Mouse (Mus musculus) midbrain, embryonic 10.5 days (tissue): ENCODE data around the gene A730071L15Rik. TPM values are rescaled to one million over a fixed set of nuclear protein-coding genes. Genes with fewer than 3 reads are reported as not detected.

Experiments
- DNase-seq: peaks from one replicate; pipeline ENCODE4 v3.0.0-alpha.2; 2017; ENCODE audit warnings: low spot score
- H3K27ac ChIP-seq: fragments of 300-500 bp; sonication (generic); replicated peaks from 2 replicates; pipeline ENCODE4 v1.5.1; 2016; ENCODE audit warnings: mild to moderate bottlenecking
- H3K27me3 ChIP-seq: fragments of 300-500 bp; sonication (generic); 2 replicates; pipeline ENCODE4 v1.6.1; 2016; ENCODE audit warnings: low read depth, mild to moderate bottlenecking; ENCODE audit not compliant: poor library complexity, severe bottlenecking
- H3K36me3 ChIP-seq: fragments of 300-500 bp; sonication (generic); 2 replicates; pipeline ENCODE4 v1.6.1; 2016; ENCODE audit warnings: mild to moderate bottlenecking, moderate library complexity
- H3K4me1 ChIP-seq: fragments of 300-500 bp; sonication (generic); 2 replicates; pipeline ENCODE4 v1.6.1; 2016
- H3K4me3 ChIP-seq: fragments of 300-500 bp; sonication (generic); 2 replicates; pipeline ENCODE4 v1.5.1; 2016; ENCODE audit warnings: mild to moderate bottlenecking, moderate library complexity
- H3K9me3 ChIP-seq: fragments of 300-500 bp; sonication (generic); replicated peaks from 2 replicates; pipeline ENCODE4 v1.6.1; 2016; ENCODE audit warnings: mild to moderate bottlenecking
- WGBS: fragments of 180-500 bp; shearing (Covaris S2); methylation state at CpG from one replicate; pipeline ENCODE4 v1.1.7; 2016; 5-methylcytosine and 5-hydroxymethylcytosine counted together
- polyA plus RNA-seq: library from polyadenylated mRNA; unstranded; fragments of >200 nt; fragmentation: Nextera tagmentation; extraction: Ambion mirVana; gene quantifications from 2 replicates; pipeline ENCODE4 v1.2.1, GENCODE M21; 2016

A730071L15Rik gene
- polyA plus RNA-seq: 0.37 and 0.84 TPM in 2 replicates

DNA sequence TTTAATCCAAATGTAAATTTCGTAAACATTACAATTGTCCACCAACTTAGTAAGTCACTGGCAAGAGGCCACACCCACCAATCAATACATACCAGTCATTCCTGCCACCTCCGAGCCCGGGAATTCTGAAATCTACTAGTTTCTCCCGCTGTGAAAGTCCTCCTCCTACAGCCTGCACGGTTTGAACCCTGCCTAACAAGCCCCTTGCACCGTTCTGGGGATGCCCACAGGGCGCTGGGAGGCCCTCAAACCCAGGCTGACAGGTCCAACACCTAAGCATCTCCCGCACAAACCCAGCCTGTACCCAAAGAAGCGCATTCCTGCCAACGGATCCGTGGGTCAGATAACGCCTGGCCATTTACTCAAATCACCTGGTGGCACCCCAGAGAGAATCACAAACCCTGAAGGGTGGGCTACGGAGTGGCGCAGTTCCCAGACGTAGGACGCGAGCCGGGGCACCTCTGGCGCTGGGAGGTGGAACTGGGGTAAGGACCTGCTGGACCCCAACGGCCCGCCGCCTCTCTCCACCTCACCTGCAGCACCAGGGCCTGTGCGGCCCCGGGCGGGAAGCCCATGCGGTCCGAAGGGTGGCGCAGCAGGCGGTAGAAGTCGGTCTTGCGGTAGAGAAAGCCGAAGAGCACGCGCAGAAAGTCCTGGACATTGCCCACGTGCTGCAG, at the start of gene A730071L15Rik:
A730071L15Rik (plus strand) TSS at position 620 of the 677 bp plus-strand sequence.
- Histone ChIP-seq H3K9me3 (no peaks in the 10 kb centered on the region), H3K36me3 (peaks cover 15% of the 10 kb centered on the region)
- WGBS: 2% methylated on average over 35 of the region's 35 CpGs

DNA sequence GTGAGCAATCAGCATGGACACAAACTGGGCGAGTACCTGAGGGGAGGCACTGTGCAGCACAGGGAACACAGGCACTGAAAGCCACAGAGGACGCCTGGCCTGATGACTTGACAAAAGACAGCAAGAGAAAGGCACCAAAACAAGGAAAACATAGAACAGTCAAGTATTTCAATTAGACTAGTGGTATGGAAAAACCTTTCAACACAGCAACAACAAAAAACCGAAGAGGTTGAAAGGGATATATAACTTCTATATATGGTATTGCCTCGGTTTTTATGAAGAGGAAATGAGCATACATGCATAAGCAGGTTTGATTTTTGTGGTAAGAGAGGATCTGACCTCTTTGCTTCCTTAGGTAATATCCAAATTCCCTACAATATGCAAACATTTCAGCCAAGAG, 47.0 kb upstream of the A730071L15Rik start:
- no peak overlapping the region for H3K4me3 ChIP-seq
- peaks cover 24% of the 10 kb centered on the region for H3K36me3 ChIP-seq
- H3K4me1 ChIP-seq: peaks cover 8% of the 10 kb centered on the region; the same call in 1 of the 2 replicates
- no peak overlapping the region for H3K27ac ChIP-seq
- H3K9me3 ChIP-seq: peaks cover 7% of the 10 kb centered on the region; the same call in 1 of the 2 replicates
- WGBS: 91% methylated on average over 4 of the region's 4 CpGs
- no peaks in the 10 kb centered on the region for H3K27me3 ChIP-seq
- DNase-seq: no peak

More for the DNA sequence above, at the start of gene A730071L15Rik:
- DNase-seq: no peak
- H3K27me3 ChIP-seq: no peaks in the 10 kb centered on the region
- peak within 1 kb of the TSS; percentile 99 for H3K4me3 ChIP-seq
- peak within 1 kb of the TSS; percentile 96 for H3K27ac ChIP-seq
- H3K4me1 ChIP-seq: peaks cover 21% of the 10 kb centered on the region

DNA sequence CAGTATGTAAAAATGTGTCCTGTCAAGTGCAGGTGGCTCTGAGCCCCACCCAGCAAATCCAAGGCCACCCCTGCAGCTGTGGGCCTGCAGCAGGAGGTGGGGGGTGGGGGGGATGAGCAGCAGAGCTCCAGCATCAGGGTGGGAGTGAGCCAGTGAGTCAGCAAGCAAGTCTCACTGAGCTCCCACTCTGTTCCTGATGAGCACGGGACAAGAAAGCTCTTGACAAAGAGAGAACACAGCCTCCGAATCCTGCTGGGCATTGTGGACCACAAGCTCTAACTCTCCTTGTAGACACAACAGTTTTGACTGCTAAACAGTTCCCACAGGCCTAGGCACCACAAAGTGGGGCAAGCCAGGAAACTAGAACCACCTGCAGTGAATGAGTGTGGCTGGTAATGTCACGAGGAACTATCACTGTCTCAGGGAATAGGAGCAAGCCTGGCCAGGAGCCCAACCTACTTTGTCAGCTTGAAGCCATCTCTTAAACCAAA, 45.6 kb upstream of the A730071L15Rik start:
- no peak for DNase-seq
- 74% methylated on average over 3 of the region's 3 CpGs for WGBS
- H3K36me3 ChIP-seq: peaks cover 15% of the 10 kb centered on the region
- H3K9me3 ChIP-seq: peaks cover under 1% of the 10 kb centered on the region; the same call in 1 of the 2 replicates
- peaks cover 8% of the 10 kb centered on the region; the same call in 1 of the 2 replicates for H3K4me1 ChIP-seq
- H3K27me3 ChIP-seq: no peaks in the 10 kb centered on the region
- H3K27ac ChIP-seq: peak overlapping the region; percentile 38; the same call in 1 of the 2 replicates
- H3K4me3 ChIP-seq: no peak overlapping the region

DNA sequence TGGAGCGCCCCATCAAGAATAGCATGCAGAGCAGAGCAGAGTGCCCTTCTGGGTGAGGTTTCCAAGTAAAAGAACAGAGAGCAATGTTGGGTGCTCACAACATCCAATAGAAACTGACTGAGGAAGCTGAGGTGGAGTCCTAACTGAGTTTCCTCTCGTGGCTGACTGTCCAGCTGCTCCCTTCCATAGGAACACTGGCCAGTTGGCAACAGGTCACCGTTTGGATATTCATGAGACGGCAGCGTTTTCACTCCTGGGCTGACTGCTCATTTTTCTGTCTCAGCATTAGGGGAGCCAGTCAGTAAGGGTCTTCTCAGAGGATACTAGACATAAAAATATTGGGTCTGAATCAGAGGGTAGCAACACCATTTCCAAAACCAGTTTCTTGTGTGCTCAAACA, 43.2 kb upstream of the A730071L15Rik start:
- 87% methylated on average over 5 of the region's 5 CpGs for WGBS
- Histone ChIP-seq H3K4me3 (no peak overlapping the region), H3K4me1 (peaks cover 8% of the 10 kb centered on the region; the same call in 1 of the 2 replicates), H3K27ac (no peak overlapping the region), H3K27me3 (no peaks in the 10 kb centered on the region), H3K9me3 (no peaks in the 10 kb centered on the region), H3K36me3 (no peaks in the 10 kb centered on the region)
- no peak for DNase-seq

DNA sequence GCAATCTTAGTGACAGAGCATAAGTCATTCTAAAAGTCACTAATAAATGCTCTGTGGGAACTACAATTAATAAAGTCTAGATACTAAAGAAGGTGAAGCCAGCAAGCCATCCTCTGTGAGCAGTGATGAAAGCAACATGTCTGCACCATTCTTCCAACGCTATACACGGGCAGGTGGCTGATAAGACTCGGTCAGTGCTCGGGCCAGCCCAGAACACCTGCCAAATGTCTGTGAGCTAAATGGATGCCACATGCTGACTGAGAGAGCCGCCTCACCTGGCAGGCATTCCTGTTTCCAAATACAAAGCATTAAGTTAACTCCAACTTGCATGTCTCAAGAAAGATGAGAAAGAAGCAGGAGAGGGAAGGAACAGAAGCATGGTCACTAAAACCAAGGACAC, 42.7 kb upstream of the A730071L15Rik start:
- peaks cover 8% of the 10 kb centered on the region; the same call in 1 of the 2 replicates for H3K4me1 ChIP-seq
- H3K36me3 ChIP-seq: no peaks in the 10 kb centered on the region
- no peaks in the 10 kb centered on the region for H3K27me3 ChIP-seq
- no peaks in the 10 kb centered on the region for H3K9me3 ChIP-seq
- WGBS: 96% methylated on average over 5 of the region's 5 CpGs
- H3K27ac ChIP-seq: no peak overlapping the region
- no peak overlapping the region for H3K4me3 ChIP-seq
- no peak for DNase-seq

DNA sequence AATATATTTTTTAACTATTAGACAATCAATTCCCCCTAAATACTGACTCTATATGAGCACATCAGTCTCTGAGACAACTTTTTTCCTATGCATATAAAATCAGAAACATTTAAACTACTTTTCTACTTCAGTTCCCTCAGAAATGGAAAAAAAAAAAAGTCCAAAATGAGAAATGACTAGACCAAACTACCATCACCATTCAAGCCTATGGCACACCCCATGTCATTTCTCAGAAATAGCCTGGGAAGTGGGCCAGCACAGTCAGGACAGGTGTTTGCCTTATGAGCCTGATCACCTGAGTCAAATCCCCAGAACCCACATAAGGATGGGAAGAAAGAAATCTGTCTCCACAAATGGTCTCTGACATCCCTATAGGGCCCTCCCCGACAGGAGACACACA, 41.3 kb upstream of the A730071L15Rik start:
- Histone ChIP-seq H3K27ac (no peak overlapping the region), H3K4me3 (no peak overlapping the region), H3K27me3 (no peaks in the 10 kb centered on the region), H3K9me3 (no peaks in the 10 kb centered on the region), H3K4me1 (peaks cover 8% of the 10 kb centered on the region; the same call in 1 of the 2 replicates), H3K36me3 (no peaks in the 10 kb centered on the region)
- 91% methylated on average over 1 of the region's 1 CpGs for WGBS
- no peak for DNase-seq

DNA sequence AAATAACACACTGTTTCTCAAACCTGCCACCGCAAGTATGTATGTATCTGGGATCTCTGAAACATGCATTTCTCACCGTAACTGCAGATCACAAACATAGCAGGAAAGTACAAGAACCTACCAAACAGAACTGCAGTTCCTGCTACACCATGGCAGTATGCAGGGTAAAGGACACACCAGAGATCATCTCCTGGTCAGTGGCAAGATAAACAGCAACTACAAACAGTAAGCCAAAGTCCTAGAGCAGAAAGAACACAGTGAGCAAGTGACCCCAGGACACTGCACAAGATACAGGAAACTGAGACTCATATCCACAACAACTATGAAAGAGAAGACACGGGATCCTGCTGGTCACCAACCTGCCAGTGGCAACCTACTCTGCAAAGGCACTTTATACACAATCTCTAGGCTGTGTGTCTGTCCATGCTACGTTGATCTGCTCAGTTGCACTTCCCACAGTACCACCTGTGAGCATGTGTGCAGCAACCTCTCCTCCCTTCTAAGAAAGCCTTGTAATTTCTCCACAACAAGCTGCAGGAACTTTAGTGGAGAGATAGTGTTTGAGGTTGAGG, 40.0 kb upstream of the A730071L15Rik start:
- no peak for DNase-seq

DNA sequence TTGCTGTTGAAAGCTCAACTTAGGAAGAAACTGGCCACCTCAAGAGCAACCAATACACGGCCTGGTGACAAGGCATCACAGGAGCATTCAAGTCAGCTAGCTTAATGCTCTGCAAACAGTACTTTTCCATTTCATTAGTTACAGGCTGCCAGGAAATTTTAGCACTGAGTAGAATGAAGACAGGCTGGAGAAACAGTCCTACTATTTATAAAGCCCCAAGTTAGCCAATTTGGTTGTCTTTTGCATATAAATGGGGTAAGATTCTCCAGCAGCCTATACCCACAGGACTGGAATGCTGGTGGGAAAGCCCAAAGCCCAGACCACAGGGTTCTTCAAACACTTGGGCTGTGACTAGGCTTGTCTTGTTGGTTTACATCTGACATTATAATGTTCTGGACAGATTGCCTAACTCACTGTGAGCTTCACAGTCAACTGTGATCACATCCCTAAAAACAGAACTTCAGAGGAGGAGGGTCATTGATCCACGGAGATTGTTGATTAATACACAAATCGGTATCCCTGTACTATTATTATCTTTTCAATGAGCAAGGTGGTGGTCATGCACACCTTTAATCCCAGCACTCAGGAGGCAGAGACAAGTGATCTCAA, 39.1 kb upstream of the A730071L15Rik start:
- Histone ChIP-seq H3K27me3 (no peaks in the 10 kb centered on the region), H3K36me3 (no peaks in the 10 kb centered on the region), H3K4me3 (no peak overlapping the region), H3K9me3 (no peaks in the 10 kb centered on the region), H3K4me1 (no peaks in the 10 kb centered on the region), H3K27ac (no peak overlapping the region)
- WGBS: 83% methylated on average over 3 of the region's 3 CpGs
- no peak for DNase-seq

More for the DNA sequence above, 40.0 kb upstream of the A730071L15Rik start:
- 88% methylated on average over 4 of the region's 4 CpGs for WGBS
- Histone ChIP-seq H3K9me3 (no peaks in the 10 kb centered on the region), H3K27ac (no peak overlapping the region), H3K4me3 (no peak overlapping the region), H3K27me3 (no peaks in the 10 kb centered on the region), H3K4me1 (no peaks in the 10 kb centered on the region), H3K36me3 (no peaks in the 10 kb centered on the region)

DNA sequence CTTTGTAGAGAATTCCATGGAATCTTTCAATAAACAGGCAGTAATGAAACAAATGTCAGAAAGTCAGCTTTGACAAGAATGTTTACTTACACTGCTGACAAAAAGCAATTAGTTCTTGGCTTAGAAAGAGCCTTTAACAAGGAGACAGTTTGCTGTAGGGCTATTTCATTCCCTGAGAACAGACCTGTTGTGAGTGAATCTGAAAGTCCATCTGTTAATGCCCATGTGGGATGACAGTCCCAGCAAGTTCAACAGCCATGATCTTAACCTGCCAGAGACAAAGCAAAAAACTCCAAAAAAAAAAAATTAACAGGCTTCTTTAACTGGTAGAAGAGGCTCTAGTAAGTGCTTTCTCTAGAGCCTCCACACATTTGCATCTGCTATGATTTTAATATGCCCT, 38.3 kb upstream of the A730071L15Rik start:
- Histone ChIP-seq H3K36me3 (no peaks in the 10 kb centered on the region), H3K27me3 (no peaks in the 10 kb centered on the region), H3K9me3 (no peaks in the 10 kb centered on the region), H3K27ac (no peak overlapping the region), H3K4me1 (no peaks in the 10 kb centered on the region), H3K4me3 (no peak overlapping the region)
- DNase-seq: no peak

DNA sequence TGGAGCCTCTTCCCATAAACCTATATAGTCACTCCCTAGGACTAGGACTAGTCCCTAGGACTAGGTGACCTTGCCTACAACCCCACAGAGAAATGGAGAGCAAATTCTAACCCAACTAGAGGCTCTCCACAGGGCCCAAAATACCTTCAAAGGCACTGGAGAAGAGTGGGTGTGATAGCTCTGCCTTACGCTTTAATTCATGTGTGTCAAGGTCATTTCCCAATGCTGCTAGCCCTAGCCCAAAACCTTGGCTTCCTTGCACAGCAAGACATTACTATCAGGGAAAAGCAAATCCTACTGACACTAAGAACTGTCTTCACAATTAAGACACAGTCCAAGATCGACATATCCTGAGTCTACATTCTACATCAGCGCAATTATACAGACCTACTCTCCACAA, 36.8 kb upstream of the A730071L15Rik start:
- Histone ChIP-seq H3K9me3 (no peaks in the 10 kb centered on the region), H3K36me3 (no peaks in the 10 kb centered on the region), H3K4me1 (no peaks in the 10 kb centered on the region), H3K4me3 (no peak overlapping the region), H3K27me3 (no peaks in the 10 kb centered on the region), H3K27ac (no peak overlapping the region)
- WGBS: 94% methylated on average over 3 of the region's 3 CpGs
- DNase-seq: no peak

DNA sequence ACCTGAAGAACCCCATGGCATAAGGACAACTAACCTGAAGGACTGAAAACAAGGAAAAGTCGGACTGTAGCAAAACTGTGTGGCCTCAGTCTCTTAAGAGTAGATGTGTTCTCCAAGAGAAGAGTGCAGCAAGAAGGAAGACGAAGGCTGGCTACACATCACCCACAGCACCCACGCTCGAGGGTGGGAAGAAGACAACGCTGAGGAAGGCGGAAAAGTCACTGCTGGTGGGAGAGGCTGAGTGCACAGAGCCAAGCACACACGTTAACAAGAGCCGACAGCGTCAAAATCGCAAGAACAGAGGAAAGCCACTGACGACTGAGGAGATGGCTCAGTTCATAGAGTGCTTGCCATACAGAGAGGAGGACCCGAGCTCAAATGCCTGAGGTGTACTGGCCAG, 36.1 kb upstream of the A730071L15Rik start:
- WGBS: 95% methylated on average over 12 of the region's 12 CpGs
- H3K27ac ChIP-seq: no peak overlapping the region
- H3K9me3 ChIP-seq: no peaks in the 10 kb centered on the region
- no peaks in the 10 kb centered on the region for H3K4me1 ChIP-seq
- no peak overlapping the region for H3K4me3 ChIP-seq
- no peaks in the 10 kb centered on the region for H3K36me3 ChIP-seq
- DNase-seq: no peak
- H3K27me3 ChIP-seq: no peaks in the 10 kb centered on the region

DNA sequence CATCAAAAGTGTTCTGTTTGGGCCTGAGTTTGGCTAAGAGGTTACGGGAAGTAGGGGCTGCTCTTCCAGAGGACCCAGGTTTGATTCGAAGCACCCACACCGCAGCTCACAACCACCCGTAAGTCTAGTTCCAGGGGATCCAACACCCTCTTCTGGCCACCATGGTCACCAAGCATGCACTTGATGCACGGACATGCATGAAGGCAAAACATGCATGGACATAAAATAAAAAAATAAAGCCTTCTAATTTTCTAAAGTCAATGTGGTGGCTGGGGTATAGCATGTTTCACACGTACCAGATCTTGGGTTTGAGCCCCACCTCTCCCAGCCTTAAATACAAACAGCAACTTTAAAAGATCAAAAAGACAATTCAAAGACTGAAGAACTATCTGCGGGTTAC, 35.0 kb upstream of the A730071L15Rik start:
- Histone ChIP-seq H3K27me3 (no peaks in the 10 kb centered on the region), H3K4me1 (no peaks in the 10 kb centered on the region), H3K4me3 (no peak overlapping the region), H3K27ac (no peak overlapping the region), H3K36me3 (no peaks in the 10 kb centered on the region), H3K9me3 (no peaks in the 10 kb centered on the region)
- 96% methylated on average over 7 of the region's 7 CpGs for WGBS
- no peak for DNase-seq
